Mouse (Mus musculus) spleen, adult 2 months (tissue): Measurements from ENCODE around the gene Crybg2.

Experiments used
- CTCF ChIP-seq: fragments of 200-500 bp; IDR thresholded peaks from 2 replicates; pipeline ENCODE4 v1.5.1; 2011; ENCODE audit warnings: mild to moderate bottlenecking, inconsistent platforms; ENCODE audit not compliant: insufficient read depth, insufficient read length, insufficient replicate concordance; ENCODE audit errors: extremely low read depth
- POLR2A ChIP-seq: fragments of 200-500 bp; IDR thresholded peaks from 2 replicates; pipeline ENCODE4 v1.6.1; 2011; ENCODE audit warnings: low read depth, low read length, inconsistent platforms

- TF ChIP-seq POLR2A (no peak), CTCF (no peak)
These were observed 52.9 kb downstream of the Crybg2 start for GRCm38 (mm10) chr4:134113356-134113994.
